Mouse (Mus musculus) liver, adult 2 months (tissue): ENCODE measurements around the gene Cd160. TPM values are rescaled to one million over a fixed set of nuclear protein-coding genes. Genes with fewer than 3 reads are reported as not detected.

Source experiments
- DNase-seq: peaks from one replicate; pipeline ENCODE4 v3.0.0-alpha.2; 2011; ENCODE audit warnings: low read depth, low spot score; ENCODE audit errors: extremely low read depth
- H3K27ac ChIP-seq: fragments of 200-500 bp; replicated peaks from 2 replicates; pipeline ENCODE4 v1.5.1; 2012; ENCODE audit warnings: low read depth, mild to moderate bottlenecking, control low read depth, inconsistent platforms, low read length; ENCODE audit not compliant: insufficient read depth
- H3K27me3 ChIP-seq: fragments of 200-500 bp; 2 replicates; pipeline ENCODE4 v1.6.1; 2012; ENCODE audit warnings: mild to moderate bottlenecking, moderate library complexity, low read length, inconsistent platforms; ENCODE audit not compliant: control insufficient read depth, insufficient read depth
- H3K36me3 ChIP-seq: fragments of 200-500 bp; 2 replicates; pipeline ENCODE4 v1.6.1; 2012; ENCODE audit warnings: low read length, inconsistent platforms; ENCODE audit not compliant: control insufficient read depth, insufficient read depth
- H3K4me1 ChIP-seq: fragments of 200-500 bp; 2 replicates; pipeline ENCODE4 v1.6.1; 2011; ENCODE audit warnings: low read length; ENCODE audit not compliant: control insufficient read depth, insufficient read depth
- H3K4me3 ChIP-seq: fragments of 200-500 bp; 2 replicates; pipeline ENCODE4 v1.5.1; 2011; ENCODE audit warnings: low read depth, mild to moderate bottlenecking, control low read depth, low read length, moderate library complexity; ENCODE audit not compliant: insufficient read depth
- H3K79me2 ChIP-seq: fragments of 200-500 bp; 2 replicates; pipeline ENCODE4 v1.6.1; 2012; ENCODE audit warnings: inconsistent platforms, mild to moderate bottlenecking, low read length, moderate library complexity; ENCODE audit not compliant: control insufficient read depth, insufficient read depth
- H3K9ac ChIP-seq: fragments of 200-500 bp; 2 replicates; pipeline ENCODE4 v1.6.1; 2012; ENCODE audit warnings: low read depth, mild to moderate bottlenecking, control low read depth, inconsistent platforms, low read length
- CTCF ChIP-seq: fragments of 200-500 bp; IDR thresholded peaks from 2 replicates; pipeline ENCODE4 v1.5.1; 2011; ENCODE audit warnings: low read depth, low read length, control low read depth
- POLR2A ChIP-seq: fragments of 200-500 bp; IDR thresholded peaks from 2 replicates; pipeline ENCODE4 v1.6.1; 2011; ENCODE audit warnings: low read length, control low read depth; ENCODE audit not compliant: insufficient read depth; ENCODE audit errors: extremely low read depth
- WGBS: fragments of 180-500 bp; shearing (Covaris S2); methylation state at CpG from one replicate; pipeline ENCODE4 v1.1.7; 2018; 5-methylcytosine and 5-hydroxymethylcytosine counted together
- polyA plus RNA-seq: library from polyadenylated mRNA; depleted of rRNA; stranded (reverse); fragments of >200 nt; gene quantifications from 2 replicates; pipeline ENCODE4 v1.2.3, GENCODE M21; 2012
- total RNA-seq: library from RNA; depleted of rRNA; stranded (reverse); fragments of >200 nt; gene quantifications from 2 replicates; pipeline ENCODE4 v1.2.3, GENCODE M21; 2014

Gene Cd160
- total and polyA plus RNA-seq, 2 experiments: 0.22 to 0.37 TPM

DNA sequence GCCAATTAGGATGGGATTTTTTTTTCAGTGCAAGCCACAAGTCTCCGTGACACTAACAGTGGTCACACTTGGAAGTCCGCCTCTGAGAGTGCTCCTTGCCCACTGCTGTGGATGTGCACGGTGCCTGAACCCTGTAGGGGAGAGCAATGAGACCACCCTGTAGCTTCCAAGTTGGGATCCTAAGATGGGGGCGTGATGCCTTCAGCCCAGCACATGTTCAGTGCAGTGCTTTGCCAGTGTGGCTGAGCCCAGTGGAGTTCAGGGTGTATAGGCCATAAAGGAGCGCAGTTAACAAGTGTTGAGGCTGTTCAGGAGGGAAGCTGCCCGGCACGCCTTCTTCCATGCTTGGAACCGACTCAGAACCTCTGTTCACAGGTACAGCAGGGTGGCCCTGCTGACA, 39.4 kb upstream of the Cd160 start:
- Histone ChIP-seq H3K4me1 (no peaks in the 10 kb centered on the region), H3K79me2 (no peaks in the 10 kb centered on the region), H3K27ac (no peak overlapping the region), H3K9ac (no peak overlapping the region), H3K4me3 (no peak overlapping the region), H3K27me3 (no peaks in the 10 kb centered on the region), H3K36me3 (peaks cover 24% of the 10 kb centered on the region; the same call in 1 of the 2 replicates)
- TF ChIP-seq CTCF: no peak
- no peak for TF ChIP-seq POLR2A
- 94% methylated on average over 8 of the region's 8 CpGs for WGBS
- DNase-seq: no peak

DNA sequence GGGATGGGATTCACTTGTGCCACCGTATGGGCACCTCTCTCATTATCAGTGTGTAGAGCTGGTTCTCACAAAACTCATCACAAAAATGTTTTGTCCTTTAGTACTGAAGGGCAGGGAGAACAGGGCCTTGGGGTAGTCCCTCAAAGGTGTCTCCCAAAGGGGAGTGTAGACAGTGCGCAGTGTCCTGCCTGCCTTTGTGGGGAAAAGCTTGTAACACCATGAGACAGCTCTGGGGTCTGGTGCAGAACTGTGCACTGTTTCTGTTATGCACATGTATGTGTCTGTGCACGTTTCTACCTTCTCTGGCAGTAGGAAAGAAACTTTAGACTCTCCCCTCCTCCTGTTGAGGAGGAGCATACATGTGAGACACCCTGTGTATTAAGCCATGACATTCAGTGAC, 38.7 kb upstream of the Cd160 start:
- H3K4me3 ChIP-seq: no peak overlapping the region
- TF ChIP-seq POLR2A (no peak), CTCF (no peak)
- no peaks in the 10 kb centered on the region for H3K27me3 ChIP-seq
- DNase-seq: no peak
- H3K79me2 ChIP-seq: no peaks in the 10 kb centered on the region
- H3K36me3 ChIP-seq: peaks cover 21% of the 10 kb centered on the region; the same call in 1 of the 2 replicates
- H3K9ac ChIP-seq: no peak overlapping the region
- WGBS: 86% methylated on average over 3 of the region's 3 CpGs
- no peaks in the 10 kb centered on the region for H3K4me1 ChIP-seq
- no peak overlapping the region for H3K27ac ChIP-seq

DNA sequence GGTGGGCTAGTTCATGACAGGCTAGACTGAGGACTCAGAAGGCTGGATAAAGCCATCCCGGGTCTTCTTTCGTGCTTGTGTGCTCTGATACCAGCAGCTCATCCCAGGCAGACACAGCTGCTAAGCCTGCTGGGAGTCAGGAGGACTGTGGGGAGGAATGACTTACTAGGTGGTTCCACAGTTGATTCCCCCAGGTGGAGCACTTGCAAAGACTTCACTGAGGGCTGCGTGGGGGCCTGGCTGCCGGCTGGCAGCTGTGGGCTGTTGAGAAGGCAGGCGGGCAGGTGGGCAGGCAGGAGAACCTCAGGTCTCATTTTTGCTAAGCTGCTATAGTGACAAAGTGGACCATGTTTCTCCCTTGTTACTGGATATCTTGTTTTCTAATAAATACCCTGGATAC, 31.3 kb upstream of the Cd160 start:
- no peak for DNase-seq
- Histone ChIP-seq H3K9ac (no peak overlapping the region), H3K79me2 (no peaks in the 10 kb centered on the region), H3K27ac (no peak overlapping the region), H3K4me3 (no peak overlapping the region), H3K27me3 (no peaks in the 10 kb centered on the region), H3K36me3 (peaks cover 19% of the 10 kb centered on the region), H3K4me1 (no peaks in the 10 kb centered on the region)
- WGBS: 96% methylated on average over 5 of the region's 5 CpGs
- TF ChIP-seq POLR2A (no peak), CTCF (no peak)

DNA sequence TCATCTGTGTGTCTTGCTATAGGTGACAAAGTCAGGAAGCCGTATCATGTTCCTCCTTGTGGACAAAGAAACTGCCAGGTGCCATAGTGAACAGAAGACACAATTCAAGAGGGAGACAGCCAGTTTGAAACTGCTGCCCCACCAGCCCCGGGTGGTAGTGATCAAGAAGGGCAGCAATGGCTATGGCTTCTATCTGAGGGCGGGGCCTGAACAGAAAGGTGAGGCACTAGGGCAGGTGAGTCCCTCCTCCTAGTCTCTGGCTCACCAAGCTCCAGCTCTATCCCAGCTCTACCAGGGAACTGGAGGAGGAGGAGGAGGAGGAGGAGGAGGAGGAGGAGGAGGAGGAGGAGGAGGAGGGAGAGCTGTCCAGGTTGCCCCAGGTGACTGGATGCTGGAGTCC, 26.7 kb upstream of the Cd160 start:
- no peak for DNase-seq
- H3K79me2 ChIP-seq: no peaks in the 10 kb centered on the region
- H3K4me3 ChIP-seq: no peak overlapping the region
- WGBS: 86% methylated on average over 3 of the region's 3 CpGs
- no peak for TF ChIP-seq POLR2A
- TF ChIP-seq CTCF: no peak
- H3K36me3 ChIP-seq: peaks cover 30% of the 10 kb centered on the region
- no peak overlapping the region for H3K9ac ChIP-seq
- H3K4me1 ChIP-seq: no peaks in the 10 kb centered on the region
- H3K27ac ChIP-seq: no peak overlapping the region
- H3K27me3 ChIP-seq: no peaks in the 10 kb centered on the region

DNA sequence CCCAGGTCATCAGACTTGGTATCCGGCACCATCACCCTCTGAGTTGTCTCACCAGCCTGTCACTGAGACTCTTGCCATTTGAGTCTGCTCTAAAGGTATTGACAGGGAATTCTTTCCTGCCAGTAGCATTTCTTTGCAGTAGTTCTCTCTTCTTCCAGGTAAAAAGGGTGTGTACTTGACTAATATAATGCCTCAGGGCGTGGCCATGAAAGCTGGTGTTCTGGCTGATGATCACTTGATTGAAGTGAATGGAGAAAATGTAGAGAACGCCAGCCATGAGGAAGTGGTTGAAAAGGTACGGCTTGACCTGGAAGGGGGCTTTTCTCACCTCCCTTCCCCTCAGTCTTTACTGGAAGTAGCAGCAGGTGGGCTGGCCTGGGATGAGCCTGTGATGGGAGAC, 25.2 kb upstream of the Cd160 start:
- Histone ChIP-seq H3K4me3 (no peak overlapping the region), H3K9ac (no peak overlapping the region), H3K79me2 (no peaks in the 10 kb centered on the region), H3K4me1 (no peaks in the 10 kb centered on the region), H3K36me3 (peaks cover 30% of the 10 kb centered on the region), H3K27me3 (no peaks in the 10 kb centered on the region), H3K27ac (no peak overlapping the region)
- TF ChIP-seq POLR2A (no peak), CTCF (no peak)
- no peak for DNase-seq
- WGBS: 92% methylated on average over 4 of the region's 4 CpGs

DNA sequence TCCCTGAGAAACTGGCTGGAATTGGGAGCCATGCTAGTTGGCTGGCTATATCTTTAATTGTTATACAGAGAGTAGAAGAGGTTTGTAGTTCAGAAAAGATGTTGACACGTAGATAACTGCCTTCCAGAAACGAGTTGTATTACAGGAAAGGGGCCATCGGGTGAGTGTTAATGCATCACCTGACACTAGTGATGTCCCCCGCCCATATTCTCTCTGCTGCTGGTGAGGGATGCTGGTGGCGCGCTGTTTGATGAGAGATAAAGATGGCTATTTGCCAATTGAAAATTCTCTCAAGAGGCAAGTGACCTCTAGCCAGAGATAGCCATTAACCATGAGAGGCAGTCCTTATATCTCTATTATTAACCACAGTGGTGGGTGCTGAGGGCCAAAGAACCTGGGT, 23.4 kb upstream of the Cd160 start:
- Histone ChIP-seq H3K4me1 (no peaks in the 10 kb centered on the region), H3K4me3 (no peak overlapping the region), H3K9ac (no peak overlapping the region), H3K27me3 (no peaks in the 10 kb centered on the region), H3K79me2 (peaks cover 3% of the 10 kb centered on the region; the same call in 1 of the 2 replicates), H3K36me3 (peaks cover 23% of the 10 kb centered on the region), H3K27ac (no peak overlapping the region)
- TF ChIP-seq POLR2A: no peak
- no peak for TF ChIP-seq CTCF
- no peak for DNase-seq
- 72% methylated on average over 6 of the region's 6 CpGs for WGBS
